Mouse (Mus musculus): ENCODE data around the gene Fam192a.
A peak's percentile ranks its signal among the peaks of the same experiment; 100 is the strongest.

Gene Fam192a

GRCm38 (mm10) chr8:94574159-94574907 is 27.5 kb downstream of the Fam192a start:
- DNase-seq (ENCODE audit: low read depth, low spot score): no peak

GRCm38 (mm10) chr8:94571896-94572295 is 29.9 kb downstream of the Fam192a start:
- DNase-seq (ENCODE audit: low read depth, low spot score): no peak

- no peak for DNase-seq (ENCODE audit: low read depth, low spot score)
Observed at GRCm38 (mm10) chr8:94569419-94569818, 32.4 kb downstream of the Fam192a start.

GRCm38 (mm10) chr8:94568098-94568497 is 33.7 kb downstream of the Fam192a start:
- DNase-seq (ENCODE audit: low read depth, low spot score): no peak

- no peak for DNase-seq (ENCODE audit: low read depth, low spot score)
Observed at GRCm38 (mm10) chr8:94567159-94567849, 34.5 kb downstream of the Fam192a start.

- no peak for DNase-seq (ENCODE audit: low read depth, low spot score)
Observed at GRCm38 (mm10) chr8:94566446-94567158, 35.2 kb downstream of the Fam192a start.

- no peak for DNase-seq (ENCODE audit: low read depth, low spot score)
Observed at GRCm38 (mm10) chr8:94566033-94566432, 35.8 kb downstream of the Fam192a start.

GRCm38 (mm10) chr8:94564421-94564820 is 37.4 kb downstream of the Fam192a start:
- no peak for DNase-seq (ENCODE audit: low read depth, low spot score)

GRCm38 (mm10) chr8:94561256-94561655 is 40.5 kb downstream of the Fam192a start:
- DNase-seq (ENCODE audit: low read depth, low spot score): no peak

- DNase-seq (ENCODE audit: low read depth, low spot score): no peak
Observed at GRCm38 (mm10) chr8:94557281-94557680, 44.5 kb downstream of the Fam192a start.

GRCm38 (mm10) chr8:94552696-94553095 is 49.1 kb downstream of the Fam192a start:
- DNase-seq (ENCODE audit: low read depth, low spot score): no peak

GRCm38 (mm10) chr8:94551471-94552422 is 50.0 kb downstream of the Fam192a start:
- peak; percentile 52 for DNase-seq (ENCODE audit: low read depth, low spot score)

- no peak for DNase-seq (ENCODE audit: low read depth, low spot score)
Observed at GRCm38 (mm10) chr8:94549998-94550397, 51.8 kb downstream of the Fam192a start.

- DNase-seq (ENCODE audit: low read depth, low spot score): no peak
Observed at GRCm38 (mm10) chr8:94549482-94549881, 52.3 kb downstream of the Fam192a start.

GRCm38 (mm10) chr8:94549041-94549440 is 52.8 kb downstream of the Fam192a start:
- no peak for DNase-seq (ENCODE audit: low read depth, low spot score)

GRCm38 (mm10) chr8:94543981-94544380 is 57.8 kb downstream of the Fam192a start:
- DNase-seq (ENCODE audit: low read depth, low spot score): no peak

- DNase-seq (ENCODE audit: low read depth, low spot score): peak; percentile 64
Observed at GRCm38 (mm10) chr8:94540889-94541795, 60.7 kb downstream of the Fam192a start.

- no peak for DNase-seq (ENCODE audit: low read depth, low spot score)
Observed at GRCm38 (mm10) chr8:94540025-94540424, 61.8 kb downstream of the Fam192a start.

- DNase-seq (ENCODE audit: low read depth, low spot score): no peak
Observed at GRCm38 (mm10) chr8:94537456-94537855, 64.3 kb downstream of the Fam192a start.

GRCm38 (mm10) chr8:94535631-94536030 is 66.2 kb downstream of the Fam192a start:
- no peak for DNase-seq (ENCODE audit: low read depth, low spot score)
